Mouse (Mus musculus) forebrain, postnatal 0 days (tissue): ENCODE measurements around the gene Cdh13. TPM values are rescaled to one million over a fixed set of nuclear protein-coding genes. Genes with fewer than 3 reads are reported as not detected.

Source experiments
- ATAC-seq: fragments of 200-750 bp; cut with Nextera tagmentation; 2 replicates; pipeline ENCODE4 v1.8.0; 2017; ENCODE audit warnings: mild to moderate bottlenecking, moderate library complexity
- DNase-seq: peaks from one replicate; pipeline ENCODE4 v3.0.0-alpha.2; 2015
- H3K27ac ChIP-seq: fragments of 300-500 bp; sonication (generic); 2 replicates; pipeline ENCODE4 v1.5.1; 2014; ENCODE audit warnings: low read depth, mild to moderate bottlenecking, antibody characterized with exemption, low read length, moderate library complexity, mixed read lengths
- H3K27me3 ChIP-seq: fragments of 300-500 bp; sonication (generic); 2 replicates; pipeline ENCODE4 v1.6.1; 2014; ENCODE audit warnings: mild to moderate bottlenecking, low read length, mixed read lengths; ENCODE audit not compliant: insufficient read depth
- H3K36me3 ChIP-seq: fragments of 300-500 bp; sonication (generic); 2 replicates; pipeline ENCODE4 v1.6.1; 2014; ENCODE audit warnings: mild to moderate bottlenecking, moderate library complexity; ENCODE audit not compliant: insufficient read depth
- H3K4me1 ChIP-seq: fragments of 300-500 bp; sonication (generic); 2 replicates; pipeline ENCODE4 v1.6.1; 2014; ENCODE audit warnings: antibody characterized with exemption; ENCODE audit not compliant: insufficient read depth
- H3K4me2 ChIP-seq: fragments of 300-500 bp; sonication (generic); 2 replicates; pipeline ENCODE4 v1.6.1; 2014; ENCODE audit warnings: low read depth, mild to moderate bottlenecking, moderate library complexity
- H3K4me3 ChIP-seq: fragments of 300-500 bp; sonication (generic); 2 replicates; pipeline ENCODE4 v1.5.1; 2014; ENCODE audit warnings: low read depth, low read length, mixed read lengths
- H3K9ac ChIP-seq: fragments of 300-500 bp; sonication (generic); 2 replicates; pipeline ENCODE4 v1.6.1; 2014; ENCODE audit warnings: mild to moderate bottlenecking
- H3K9me3 ChIP-seq: fragments of 300-500 bp; sonication (generic); 2 replicates; pipeline ENCODE4 v1.6.1; 2016; ENCODE audit warnings: low read length
- CTCF ChIP-seq: sonication (generic); IDR thresholded peaks from 2 replicates; pipeline ENCODE4 v1.5.1; 2016; ENCODE audit warnings: antibody characterized with exemption, control low read depth, low read depth
- WGBS: fragments of 180-500 bp; shearing (Covaris S2); extraction: QIAGEN DNeasy Blood & Tissue Kit; methylation state at CpG from one replicate; pipeline ENCODE4 v1.1.7; 2014; 5-methylcytosine and 5-hydroxymethylcytosine counted together
- polyA plus RNA-seq: library from polyadenylated mRNA; unstranded; fragments of >200 nt; fragmentation: Nextera tagmentation; extraction: Ambion mirVana; gene quantifications from 2 replicates; pipeline ENCODE4 v1.2.1, GENCODE M21; 2015
- total RNA-seq: library from RNA; depleted of rRNA; stranded (reverse); fragments of >200 nt; gene quantifications from 2 replicates; pipeline ENCODE4 v1.2.3, GENCODE M21; 2014

The Cdh13 gene
- total and polyA plus RNA-seq, 2 experiments from 2014 or later = 127 to 154 TPM

GRCm38 (mm10) chr8:118581256-118581655 lies 297.7 kb downstream of the Cdh13 start:
- DNase-seq (no peak), ATAC-seq (no peak)
- no peak overlapping the region for H3K4me3 ChIP-seq
- H3K9me3 ChIP-seq = no peaks in the 10 kb centered on the region
- no peaks in the 10 kb centered on the region for H3K4me1 ChIP-seq
- no peak overlapping the region for H3K27ac ChIP-seq
- 73% methylated on average over 1 of the region's 1 CpGs for WGBS
- no peaks in the 10 kb centered on the region for H3K27me3 ChIP-seq
- H3K9ac ChIP-seq = no peak overlapping the region
- no peak for TF ChIP-seq CTCF
- H3K4me2 ChIP-seq = no peak overlapping the region
- H3K36me3 ChIP-seq = no peaks in the 10 kb centered on the region

DNA sequence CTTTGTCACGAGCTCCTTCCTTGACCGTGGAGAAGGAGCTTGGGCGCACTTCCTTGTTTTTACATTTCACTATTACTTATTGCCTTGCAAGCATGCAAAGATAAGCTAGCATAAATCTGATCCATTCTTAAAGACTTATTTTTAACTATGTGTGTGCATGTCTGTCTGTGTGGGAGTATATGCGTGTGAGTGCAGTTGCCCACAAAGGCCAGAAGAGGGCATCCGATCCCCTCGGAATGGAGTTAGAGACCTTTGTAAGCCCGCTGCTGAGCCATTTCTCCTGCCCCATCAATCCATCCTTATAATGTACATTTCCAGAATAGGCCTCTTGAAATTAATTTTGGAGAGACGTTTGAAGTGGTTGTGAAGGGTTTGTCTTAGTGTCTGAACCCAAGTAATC lies 298.7 kb downstream of the Cdh13 start:
- no peaks in the 10 kb centered on the region for H3K36me3 ChIP-seq
- H3K4me3 ChIP-seq = no peak overlapping the region
- TF ChIP-seq CTCF = 0 out of 2 replicates have a peak, but pooled peaks have one; percentile 16
- no peak overlapping the region for H3K27ac ChIP-seq
- no peaks in the 10 kb centered on the region for H3K9me3 ChIP-seq
- DNase-seq = no peak
- H3K27me3 ChIP-seq = no peaks in the 10 kb centered on the region
- no peak for ATAC-seq
- no peak overlapping the region for H3K9ac ChIP-seq
- H3K4me1 ChIP-seq = no peaks in the 10 kb centered on the region
- WGBS = 94% methylated on average over 8 of the region's 8 CpGs
- no peak overlapping the region for H3K4me2 ChIP-seq

- DNase-seq = no peak
- Histone ChIP-seq H3K27ac (no peak overlapping the region), H3K9ac (no peak overlapping the region), H3K27me3 (no peaks in the 10 kb centered on the region), H3K36me3 (no peaks in the 10 kb centered on the region), H3K9me3 (no peaks in the 10 kb centered on the region), H3K4me1 (no peaks in the 10 kb centered on the region), H3K4me2 (no peak overlapping the region), H3K4me3 (no peak overlapping the region)
- ATAC-seq = no peak
- TF ChIP-seq CTCF = no peak
- WGBS = 77% methylated on average over 5 of the region's 5 CpGs
Measured at GRCm38 (mm10) chr8:118587981-118588380, 304.4 kb downstream of the Cdh13 start.

GRCm38 (mm10) chr8:118596816-118597215 lies 313.3 kb downstream of the Cdh13 start:
- no peak for ATAC-seq
- no peak for DNase-seq
- TF ChIP-seq CTCF = no peak
- Histone ChIP-seq H3K9me3 (no peaks in the 10 kb centered on the region), H3K27me3 (no peaks in the 10 kb centered on the region), H3K4me2 (no peak overlapping the region), H3K4me1 (no peaks in the 10 kb centered on the region), H3K36me3 (no peaks in the 10 kb centered on the region), H3K9ac (no peak overlapping the region), H3K4me3 (no peak overlapping the region), H3K27ac (no peak overlapping the region)
- 71% methylated on average over 8 of the region's 8 CpGs for WGBS

DNA sequence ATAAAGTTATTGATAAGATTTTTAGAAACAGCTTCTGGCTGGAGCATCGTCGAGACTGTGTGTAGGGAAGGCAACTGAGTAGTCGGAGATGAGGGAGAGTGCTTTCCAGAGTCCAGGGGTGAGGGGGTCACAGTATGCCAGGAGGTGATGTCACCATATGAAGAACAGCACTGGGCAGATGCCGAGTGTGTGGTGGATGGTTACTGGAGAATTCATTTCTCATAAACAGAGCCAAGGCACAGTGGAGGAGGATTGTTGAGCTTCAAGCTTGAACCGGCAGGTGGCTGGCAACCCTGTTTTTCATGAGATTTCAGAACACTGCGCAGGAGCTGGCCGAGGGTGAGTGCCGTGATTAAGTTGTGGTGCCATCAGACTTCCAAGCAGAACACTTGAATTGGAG lies 317.8 kb downstream of the Cdh13 start:
- Histone ChIP-seq H3K4me1 (no peaks in the 10 kb centered on the region), H3K9me3 (no peaks in the 10 kb centered on the region), H3K36me3 (no peaks in the 10 kb centered on the region), H3K27me3 (no peaks in the 10 kb centered on the region), H3K27ac (no peak overlapping the region), H3K9ac (no peak overlapping the region), H3K4me3 (no peak overlapping the region), H3K4me2 (no peak overlapping the region)
- no peak for ATAC-seq
- no peak for DNase-seq
- no peak for TF ChIP-seq CTCF
- WGBS = 72% methylated on average over 8 of the region's 8 CpGs

DNA sequence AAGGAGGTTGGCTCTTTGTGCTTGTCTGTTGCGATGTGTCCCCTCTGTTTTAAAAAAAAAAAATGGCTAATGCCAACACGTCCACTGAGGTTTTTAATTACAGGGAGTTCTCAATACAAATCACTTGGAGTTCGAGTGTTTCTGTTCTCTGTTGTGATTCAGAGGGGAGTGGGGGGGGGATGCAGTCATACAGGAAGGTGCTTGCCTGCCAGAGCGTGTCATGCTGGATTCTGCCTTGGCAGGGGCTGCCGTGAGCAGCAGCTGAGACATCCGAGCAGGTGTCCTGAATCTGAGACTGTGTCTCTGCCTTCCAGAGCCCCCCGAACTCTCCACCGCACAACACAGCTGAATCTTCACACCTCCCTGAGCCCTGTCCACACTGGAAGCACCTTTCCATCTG lies 318.5 kb downstream of the Cdh13 start:
- WGBS = 33% methylated on average over 8 of the region's 8 CpGs
- no peak for DNase-seq
- H3K4me3 ChIP-seq = no peak overlapping the region
- ATAC-seq = peak; percentile 27; the same call in 1 of the 2 replicates
- H3K9ac ChIP-seq = no peak overlapping the region
- H3K36me3 ChIP-seq = no peaks in the 10 kb centered on the region
- no peak for TF ChIP-seq CTCF
- no peaks in the 10 kb centered on the region for H3K9me3 ChIP-seq
- H3K27me3 ChIP-seq = no peaks in the 10 kb centered on the region
- no peak overlapping the region for H3K27ac ChIP-seq
- no peaks in the 10 kb centered on the region for H3K4me1 ChIP-seq
- no peak overlapping the region for H3K4me2 ChIP-seq

DNA sequence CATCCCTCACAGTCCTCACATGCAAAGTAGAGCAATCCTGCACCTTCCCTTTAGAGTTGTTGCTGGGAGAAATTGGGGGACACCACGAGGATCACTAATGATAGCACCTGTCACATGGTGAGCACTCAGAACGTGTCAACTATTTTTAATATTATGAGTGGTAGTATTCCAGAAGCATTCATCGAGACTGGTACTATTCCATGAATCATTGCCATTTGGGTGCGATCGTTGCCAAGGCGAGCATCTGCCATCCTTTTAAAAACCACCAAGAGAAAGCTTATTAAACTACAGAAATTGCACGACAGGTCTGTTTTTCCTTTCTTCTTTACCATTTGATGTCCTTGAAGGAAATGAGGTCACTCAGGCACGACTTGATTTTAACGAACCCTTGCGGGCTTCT lies 328.0 kb downstream of the Cdh13 start:
- no peak for ATAC-seq
- WGBS = 41% methylated on average over 10 of the region's 10 CpGs
- Histone ChIP-seq H3K4me1 (no peaks in the 10 kb centered on the region; the same call in 1 of the 2 replicates), H3K9me3 (no peaks in the 10 kb centered on the region), H3K36me3 (no peaks in the 10 kb centered on the region), H3K27ac (no peak overlapping the region), H3K4me3 (no peak overlapping the region), H3K4me2 (no peak overlapping the region), H3K27me3 (no peaks in the 10 kb centered on the region), H3K9ac (no peak overlapping the region)
- DNase-seq = peak; percentile 84
- TF ChIP-seq CTCF = no peak

GRCm38 (mm10) chr8:118618195-118618594 lies 334.7 kb downstream of the Cdh13 start:
- TF ChIP-seq CTCF = no peak
- H3K9me3 ChIP-seq = no peaks in the 10 kb centered on the region
- DNase-seq = no peak
- no peak overlapping the region for H3K4me2 ChIP-seq
- no peak for ATAC-seq
- H3K36me3 ChIP-seq = no peaks in the 10 kb centered on the region
- 94% methylated on average over 10 of the region's 10 CpGs for WGBS
- H3K4me1 ChIP-seq = no peaks in the 10 kb centered on the region
- no peak overlapping the region for H3K9ac ChIP-seq
- H3K27ac ChIP-seq = no peak overlapping the region
- H3K27me3 ChIP-seq = no peaks in the 10 kb centered on the region
- no peak overlapping the region for H3K4me3 ChIP-seq
